Mouse (Mus musculus) thymus, adult 2 months (tissue): Measurements from ENCODE around the gene Sema4b.

ENCODE experiments used
- CTCF ChIP-seq: fragments of 200-500 bp; IDR thresholded peaks from 2 replicates; pipeline ENCODE4 v1.5.1; 2012; ENCODE audit warnings: mild to moderate bottlenecking, control low read depth, low read length, moderate library complexity, borderline replicate concordance; ENCODE audit not compliant: control insufficient read depth, poor library complexity, insufficient read depth; ENCODE audit errors: extremely low read depth
- POLR2A ChIP-seq: fragments of 200-500 bp; IDR thresholded peaks from 2 replicates; pipeline ENCODE4 v1.6.1; 2012; ENCODE audit warnings: mild to moderate bottlenecking, low read length, control low read depth, moderate library complexity; ENCODE audit not compliant: control insufficient read depth, poor library complexity, insufficient read depth; ENCODE audit errors: extremely low read depth

DNA sequence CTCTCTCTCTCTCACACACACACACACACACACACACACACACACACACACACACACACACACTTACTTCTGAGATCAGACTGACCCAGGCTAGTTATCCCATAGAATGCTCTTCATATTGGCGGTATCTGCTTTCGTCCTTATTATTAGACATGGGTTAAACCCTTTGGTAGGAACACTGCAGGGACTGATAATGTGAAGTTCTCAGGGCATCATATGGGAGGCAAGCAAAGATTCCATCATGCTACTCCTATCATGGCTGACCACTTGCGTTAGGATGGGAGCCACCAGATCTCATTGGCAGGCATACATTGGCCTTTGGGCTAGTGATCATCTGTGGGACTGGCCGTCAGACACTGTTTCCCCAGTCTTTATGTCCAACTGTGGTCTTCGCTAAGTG, 8.5 kb downstream of the Sema4b start:
- TF ChIP-seq CTCF (no peak), POLR2A (no peak)
